Mouse (Mus musculus) erythroblast, embryonic 14.5 days (primary cell): ENCODE data around the gene Hexim2.

ENCODE experiments used
- GATA1 ChIP-seq: IDR thresholded peaks from 2 replicates; pipeline ENCODE4 v1.6.1; 2012; ENCODE audit warnings: low read length, inconsistent platforms, mixed read lengths
- TAL1 ChIP-seq: IDR thresholded peaks from 3 replicates; pipeline ENCODE4 v1.6.1; 2012; ENCODE audit warnings: low read length, inconsistent platforms, mixed read lengths

- TF ChIP-seq GATA1, result no peak
- no peak for TF ChIP-seq TAL1
Measured at GRCm38 (mm10) chr11:103141101-103141943, 9.1 kb downstream of the Hexim2 start.
